Mouse (Mus musculus) cerebellum, postnatal 36 days (tissue): ENCODE measurements at regions not wholly inside any gene's neighbourhood (a gene's known extent, or its start where the extent isn't known, plus 50 kb on each side); places are given as distances from the start of the nearest gene placed in this dataset.

ENCODE experiments used
- DNase-seq, 2 experiments: peaks; one replicate each; pipeline ENCODE4 v3.0.0; 2021 to 2022; ENCODE audit warnings: mixed read lengths in 2 of 2

GRCm38 (mm10) chr3:154513566-154513965 lies 82.9 kb upstream of the Cryz start:
- no peak for DNase-seq

DNA sequence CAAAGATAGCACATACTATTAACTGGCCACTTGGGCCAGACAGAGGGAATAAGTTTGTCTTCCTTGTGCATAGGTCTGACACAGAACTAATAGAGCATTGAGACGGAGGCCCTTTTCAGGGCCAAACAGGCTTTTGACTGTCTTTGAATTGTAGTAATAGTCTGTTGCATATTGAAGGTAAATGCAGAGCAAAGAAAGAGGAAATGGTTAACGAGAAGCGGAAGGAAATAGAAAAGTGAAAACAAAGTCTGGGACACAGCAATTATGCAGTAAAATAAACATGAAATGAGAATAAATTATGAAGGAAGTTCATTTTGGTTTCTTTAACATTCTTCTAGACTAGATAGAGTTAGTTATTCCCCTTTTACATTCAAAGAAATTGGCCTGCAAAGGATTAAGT lies 86.4 kb upstream of the Cryz start:
- no peak for DNase-seq

DNA sequence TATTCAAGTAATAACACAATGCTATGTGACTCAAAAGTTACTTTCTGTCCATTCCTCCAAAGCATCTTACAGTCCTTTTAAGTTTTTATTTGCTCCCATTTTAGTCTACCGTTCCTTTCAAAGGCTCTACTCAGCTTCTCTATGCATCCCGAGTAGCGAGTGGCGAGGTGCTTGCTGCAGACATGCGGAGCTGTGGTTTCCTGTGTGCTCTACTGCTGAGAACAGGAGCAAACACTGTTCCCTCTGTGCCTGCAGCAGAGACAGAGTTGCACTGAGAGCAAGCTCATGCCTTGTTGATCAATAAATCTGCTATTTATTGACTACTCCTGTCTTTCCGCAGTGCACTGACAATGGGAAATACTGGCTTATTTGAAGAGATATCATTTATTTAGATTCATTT lies 87.1 kb upstream of the Cryz start:
- DNase-seq = no peak

DNA sequence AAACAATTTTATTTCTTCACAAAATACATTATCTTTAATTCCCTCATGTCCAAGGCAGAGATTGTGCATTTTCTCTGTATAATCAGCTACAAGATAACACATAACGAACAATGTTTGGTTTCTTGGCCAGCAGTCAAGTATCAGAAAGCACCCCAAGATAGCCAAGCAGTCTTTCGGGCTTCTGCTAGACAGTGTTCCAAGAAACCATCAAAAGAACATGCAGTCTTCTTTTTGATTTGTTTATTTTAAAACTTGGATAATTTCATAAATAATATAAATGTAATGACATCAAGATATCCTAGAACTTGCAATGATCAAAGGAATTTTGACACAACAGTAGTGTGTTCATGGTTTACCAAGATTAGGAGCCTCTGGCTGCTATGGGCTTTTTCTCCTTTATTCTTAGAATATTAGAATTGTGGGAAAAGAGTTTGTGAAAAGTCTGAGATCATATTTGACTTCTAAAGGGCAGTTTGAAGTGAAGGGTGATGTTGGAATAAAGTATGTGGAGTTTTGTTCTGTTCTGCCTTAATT lies 103.1 kb upstream of the Cryz start:
- DNase-seq = no peak

DNA sequence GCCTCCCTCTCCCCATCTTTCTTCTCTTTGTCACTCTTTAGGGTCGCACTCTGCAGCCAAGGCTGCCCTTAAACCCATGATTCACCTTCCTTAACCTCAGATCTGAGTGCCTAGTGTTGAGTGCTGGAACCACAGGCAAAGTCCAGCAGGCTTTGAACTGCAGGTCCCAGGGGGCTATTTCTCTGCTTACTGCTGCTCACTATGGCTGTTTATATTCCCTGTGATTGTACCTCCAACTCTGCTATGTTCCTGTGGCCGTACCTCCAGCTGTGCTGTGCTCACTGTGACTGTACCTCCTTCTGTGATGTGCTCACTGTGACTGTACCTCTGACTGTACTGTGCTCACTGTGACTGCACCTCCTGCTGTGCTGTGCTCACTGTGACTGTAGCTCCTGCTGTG lies 124.1 kb upstream of the Cryz start:
- DNase-seq = no peak

GRCm38 (mm10) chr3:154467581-154468374 lies 128.7 kb upstream of the Cryz start:
- DNase-seq = peak; percentile 18 to 23

DNA sequence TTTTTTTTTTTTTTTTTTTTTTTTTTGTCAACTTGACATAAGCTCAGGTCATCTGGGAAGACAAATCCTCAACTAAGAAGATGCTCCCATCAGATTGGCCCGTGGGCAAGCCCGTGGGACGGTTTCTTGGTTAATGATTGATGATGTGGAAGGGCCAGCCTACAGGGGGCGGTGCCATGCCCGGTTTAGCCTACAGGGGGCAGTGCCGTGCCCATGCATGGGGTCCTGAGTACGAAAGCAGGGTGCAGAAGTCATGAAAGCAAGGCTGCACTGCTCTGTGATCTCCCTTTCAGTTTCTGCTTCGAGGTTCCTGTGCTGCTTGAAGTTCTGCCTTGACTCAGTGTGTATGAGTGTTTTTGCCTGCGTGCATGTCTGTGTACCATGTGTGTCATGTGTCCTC lies 127.7 kb upstream of the Lhx8 start:
- peak in 1 of 2 experiments; percentile 6 for DNase-seq

- DNase-seq = no peak
Measured at GRCm38 (mm10) chr3:154453025-154453424, 122.6 kb upstream of the Lhx8 start.

DNA sequence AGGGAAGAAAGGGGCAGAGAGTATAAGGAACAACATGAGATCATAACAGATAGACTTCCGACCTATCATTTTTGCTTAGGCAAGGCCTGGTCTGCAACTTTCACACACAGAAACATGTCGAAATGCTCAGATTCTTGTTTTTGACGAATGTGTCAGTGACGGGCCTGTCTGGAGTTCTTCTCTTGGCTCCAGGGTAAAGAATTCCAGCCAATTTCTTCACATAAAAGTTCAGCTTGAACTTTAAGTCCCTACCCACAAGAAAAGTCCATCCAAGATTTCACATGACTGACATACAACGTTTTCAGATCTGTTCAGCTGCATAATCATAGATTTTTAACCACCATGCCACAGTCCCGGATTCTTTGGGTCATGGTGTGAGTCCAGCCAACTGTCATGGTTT lies 122.1 kb upstream of the Lhx8 start:
- no peak for DNase-seq

- DNase-seq = no peak
Measured at GRCm38 (mm10) chr3:154451169-154451568, 120.7 kb upstream of the Lhx8 start.

DNA sequence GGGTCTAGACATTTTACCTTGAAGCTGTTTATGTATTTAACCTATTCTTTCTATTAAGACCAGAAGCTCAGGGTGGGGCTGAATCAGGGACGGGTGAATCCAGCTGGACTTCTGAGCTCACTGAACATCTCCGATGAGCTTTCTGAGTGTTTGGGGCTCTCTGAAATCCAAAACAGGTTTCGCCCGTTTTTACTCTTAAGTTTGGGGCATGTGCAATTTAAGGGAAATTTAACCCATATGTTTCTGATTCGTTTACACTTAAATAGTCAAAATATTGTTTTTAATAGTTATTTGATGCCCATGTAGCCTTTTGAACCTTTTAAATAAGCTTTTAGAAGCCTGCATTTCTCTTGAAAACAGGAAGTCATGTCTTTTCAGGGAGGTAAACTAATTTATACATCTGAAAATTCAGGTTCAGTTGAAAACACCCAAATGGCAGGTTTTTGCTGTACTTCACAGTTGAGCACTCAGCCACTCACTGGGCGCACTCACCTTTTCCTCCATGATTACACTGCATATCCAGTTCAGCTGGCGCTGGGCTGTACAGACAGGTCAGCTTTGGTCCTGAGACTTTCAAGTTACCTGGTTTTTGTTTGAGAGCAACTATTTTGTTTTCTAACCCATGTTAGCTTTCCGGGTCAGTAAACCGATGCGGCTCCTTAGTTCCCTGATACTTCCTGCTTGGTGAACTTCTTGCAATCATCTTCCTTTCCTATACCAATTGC lies 113.1 kb upstream of the Lhx8 start:
- DNase-seq = no peak

DNA sequence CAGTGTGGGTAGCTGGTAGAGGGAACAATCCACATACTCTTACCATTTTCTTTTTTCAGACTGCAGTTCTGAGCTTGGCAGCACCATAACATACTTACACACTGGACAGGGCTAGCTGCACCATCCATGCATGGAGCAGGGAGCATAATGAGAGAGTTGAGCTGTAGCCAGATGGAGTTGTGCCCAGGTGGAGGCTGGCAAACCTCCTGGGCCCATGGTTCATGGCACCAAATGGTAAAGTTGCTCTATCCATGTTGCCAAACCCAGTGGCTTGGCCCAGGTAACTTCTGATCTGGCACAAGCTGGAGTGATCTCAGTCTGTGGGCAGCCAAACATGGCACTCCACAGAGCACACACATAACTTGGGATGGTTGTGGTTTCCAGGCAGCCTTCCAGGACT lies 111.0 kb upstream of the Lhx8 start:
- DNase-seq = peak; percentile 27 to 34

DNA sequence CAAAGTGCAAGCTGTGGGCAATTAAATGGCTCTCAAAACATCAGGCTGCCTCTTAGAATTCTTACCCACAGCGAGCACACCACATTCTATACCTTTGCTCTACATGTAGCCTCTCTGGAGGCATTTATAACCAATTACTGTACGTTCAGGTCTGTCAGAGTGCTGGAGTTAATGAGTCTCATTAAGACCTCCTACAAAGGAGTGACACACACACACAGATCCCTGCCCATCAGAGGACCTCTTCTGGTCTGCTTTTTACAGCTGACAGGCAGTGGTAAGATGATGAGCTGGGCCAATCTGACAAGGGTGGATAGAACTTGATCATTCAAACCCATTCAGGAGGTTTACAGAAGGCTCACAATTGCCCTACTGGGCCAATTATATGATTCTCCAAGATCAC lies 110.4 kb upstream of the Lhx8 start:
- no peak for DNase-seq

- no peak for DNase-seq
Measured at GRCm38 (mm10) chr3:154430856-154431255, 100.4 kb upstream of the Lhx8 start.

GRCm38 (mm10) chr3:154429666-154430065 lies 99.2 kb upstream of the Lhx8 start:
- no peak for DNase-seq

DNA sequence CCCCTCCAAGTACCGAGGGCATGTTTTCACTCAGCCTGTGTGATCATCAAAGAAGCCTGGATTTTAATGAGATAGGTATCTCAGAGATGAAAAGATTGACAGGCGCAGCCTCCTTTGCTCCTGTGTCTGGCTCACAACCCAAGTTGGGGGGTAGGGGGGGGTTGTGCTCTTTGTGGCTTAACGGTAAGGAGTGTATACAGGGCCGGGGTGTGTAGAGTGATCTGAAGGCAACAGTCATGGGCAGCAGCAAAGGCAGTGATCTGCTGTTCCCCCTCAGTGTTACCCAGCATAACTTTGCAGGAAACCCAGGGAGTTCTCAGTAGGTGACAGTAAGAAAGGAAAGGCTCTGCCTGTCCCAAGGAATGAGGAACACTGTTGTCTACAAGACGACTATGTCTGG lies 94.1 kb upstream of the Lhx8 start:
- DNase-seq = no peak

GRCm38 (mm10) chr3:154421461-154421950 lies 91.0 kb upstream of the Lhx8 start:
- no peak for DNase-seq

- DNase-seq = no peak
Measured at GRCm38 (mm10) chr3:154418177-154418832, 87.8 kb upstream of the Lhx8 start.

DNA sequence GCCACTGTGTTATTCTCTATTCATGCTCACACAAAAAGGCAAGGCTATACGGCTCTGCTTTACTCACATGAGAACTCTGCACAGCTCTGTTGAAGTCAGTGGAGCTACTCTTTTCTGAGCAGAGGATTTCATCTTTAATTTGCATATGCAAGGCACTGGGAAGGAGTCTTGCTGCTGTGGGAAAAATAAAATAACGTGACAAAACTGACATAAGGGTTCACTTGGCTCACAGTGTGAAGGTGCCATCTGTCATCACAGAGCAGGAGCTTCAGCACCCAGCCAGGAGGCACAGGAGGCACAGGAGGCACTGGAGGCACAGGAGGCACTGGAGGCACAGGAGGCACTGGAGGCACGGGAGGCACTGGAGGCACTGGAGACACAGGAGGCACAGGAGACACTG lies 83.9 kb upstream of the Lhx8 start:
- DNase-seq = no peak

DNA sequence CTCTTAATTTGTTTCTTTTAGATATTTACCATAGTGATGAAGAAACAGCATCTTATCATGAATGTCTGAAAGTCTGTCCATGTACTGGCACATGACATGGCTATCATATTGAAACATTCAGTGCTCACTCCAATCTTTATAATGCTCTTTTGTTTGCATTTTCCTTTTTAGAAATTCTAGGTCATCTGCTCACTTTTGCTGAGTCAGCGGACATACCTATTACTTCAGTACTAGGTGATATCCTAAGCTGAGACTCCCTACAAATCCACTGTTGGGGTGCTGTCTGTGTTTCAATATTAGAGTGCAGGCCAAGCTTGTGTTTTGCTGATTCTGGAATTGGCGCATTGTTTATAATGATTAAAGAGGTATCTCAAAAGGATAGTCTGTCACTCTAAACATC lies 79.8 kb upstream of the Lhx8 start:
- DNase-seq = no peak

DNA sequence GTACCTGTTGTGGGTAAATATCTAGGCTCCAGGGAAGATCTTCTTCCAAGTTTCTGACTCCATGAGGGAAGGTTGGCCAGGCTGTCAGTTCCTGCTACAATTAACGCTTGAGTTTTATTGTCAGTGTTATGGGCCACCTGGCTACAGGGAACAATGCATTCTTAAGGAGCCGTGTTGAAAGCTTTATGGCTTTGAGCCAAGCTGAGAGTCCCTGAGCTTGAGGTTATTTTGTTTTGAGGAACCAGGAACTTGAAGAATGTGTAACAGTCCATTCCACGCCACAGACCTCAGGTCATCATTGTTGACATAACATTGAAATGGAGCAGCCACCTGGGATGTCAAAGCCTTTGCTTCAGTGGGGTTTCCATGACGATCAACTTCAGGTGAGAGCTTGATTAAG lies 71.6 kb upstream of the Lhx8 start:
- no peak for DNase-seq

GRCm38 (mm10) chr3:154393626-154394025 lies 63.2 kb upstream of the Lhx8 start:
- DNase-seq = no peak

GRCm38 (mm10) chr3:154391629-154392028 lies 61.2 kb upstream of the Lhx8 start:
- DNase-seq = no peak

- DNase-seq = no peak
Measured at GRCm38 (mm10) chr3:154388656-154389055, 58.2 kb upstream of the Lhx8 start.
